ENCODE assay signal across 11 mouse cellular contexts in the genomic region with DNA sequence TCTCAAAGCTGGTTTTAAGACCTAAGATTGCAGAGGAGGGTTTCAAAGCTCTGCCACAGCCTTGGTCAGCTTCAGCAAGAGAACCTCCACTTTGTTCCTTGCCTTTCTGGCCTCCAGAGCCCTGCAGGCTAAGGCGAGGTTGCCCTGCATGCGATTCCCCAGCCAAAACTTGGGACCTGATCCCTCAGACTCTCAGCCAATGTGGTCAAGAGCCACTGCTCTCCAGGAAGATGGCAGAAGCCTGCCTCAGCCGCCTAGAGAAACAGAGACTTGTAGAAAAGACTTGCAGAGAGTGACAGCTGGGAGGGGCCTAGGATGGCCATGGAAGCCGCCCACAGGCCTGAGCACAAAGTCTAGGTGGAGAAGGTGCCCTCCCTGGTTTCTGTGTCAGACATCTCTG. TPM values are rescaled to one million over a fixed set of nuclear protein-coding genes. Genes with fewer than 3 reads are reported as not detected.
DNase-seq lines count a peak whose midpoint lies in the region; ATAC-seq and TF ChIP-seq lines count a peak whose summit lies in the region.
"Had no signal": no experiment of that assay in that cellular context is flagged by ENCODE, and none has a peak within 500 bp of the region (broad histone marks: within the 10 kb centered on the region; RNA-seq: fewer than 3 reads in every experiment).

No protein-coding gene starts in this region.

- WGBS in hindbrain, embryonic 12.5 days = 68% methylated on average over 4 of the region's 4 CpGs
- 71% methylated on average over 4 of the region's 4 CpGs for WGBS in hindbrain, embryonic 16.5 days
- WGBS in embryonic facial prominence, embryonic 10.5 days = 71% methylated on average over 4 of the region's 4 CpGs
- WGBS in kidney, embryonic 16.5 days = 70% methylated on average over 4 of the region's 4 CpGs

- peaks cover 2% of the 10 kb centered on the region; the same call in 1 of the 2 replicates for H3K36me3 ChIP-seq in hindbrain, embryonic 12.5 days
- no peaks in the 10 kb centered on the region for H3K36me3 ChIP-seq in hindbrain, embryonic 16.5 days (ENCODE audit: control insufficient read depth, insufficient read depth, low read length)
- peaks cover 10% of the 10 kb centered on the region for H3K36me3 ChIP-seq in E14TG2a.4 (ENCODE audit: insufficient read depth, low read length)
- 0 out of 2 replicates have a peak, but pooled peaks cover 3% of the 10 kb centered on the region for H3K36me3 ChIP-seq in embryonic facial prominence, embryonic 10.5 days (replicated peaks)
- H3K36me3 ChIP-seq in kidney, embryonic 16.5 days (ENCODE audit: insufficient read depth, low read length) = peaks cover 2% of the 10 kb centered on the region; the same call in 1 of the 2 replicates
- H3K36me3 ChIP-seq: liver, embryonic 12.5 days had no signal

- no peak for ATAC-seq in hindbrain, embryonic 12.5 days (ENCODE audit: low FRiP score)
- ATAC-seq in hindbrain, embryonic 16.5 days = no peak
- ATAC-seq in kidney, embryonic 16.5 days (ENCODE audit: low FRiP score, low TSS enrichment) = no peak
- ATAC-seq: liver, embryonic 12.5 days had no signal

- no peaks in the 10 kb centered on the region for H3K9me3 ChIP-seq in hindbrain, embryonic 12.5 days (replicated peaks)
- H3K9me3 ChIP-seq in hindbrain, embryonic 16.5 days (ENCODE audit: control insufficient read depth, low read length) = no peaks in the 10 kb centered on the region
- H3K9me3 ChIP-seq in E14TG2a.4 (ENCODE audit: low read length) = no peaks in the 10 kb centered on the region
- no peaks in the 10 kb centered on the region for H3K9me3 ChIP-seq in embryonic facial prominence, embryonic 10.5 days
- H3K9me3 ChIP-seq in kidney, embryonic 16.5 days (ENCODE audit: low read length) = no peaks in the 10 kb centered on the region
- H3K9me3 ChIP-seq: liver, embryonic 12.5 days had no signal

- no peak for TF ChIP-seq CTCF in E14TG2a.4 (conservative IDR thresholded peaks at IDR 0.05; ENCODE audit: low read length)

- H3K27me3 ChIP-seq in hindbrain, embryonic 12.5 days = 0 out of 2 replicates have a peak, but pooled peaks cover 3% of the 10 kb centered on the region
- H3K27me3 ChIP-seq in hindbrain, embryonic 16.5 days (replicated peaks; ENCODE audit: control insufficient read depth, insufficient read depth, low read length) = no peaks in the 10 kb centered on the region
- H3K27me3 ChIP-seq in E14TG2a.4 (ENCODE audit: insufficient read depth, low read length) = no peaks in the 10 kb centered on the region
- peaks cover 53% of the 10 kb centered on the region for H3K27me3 ChIP-seq in embryonic facial prominence, embryonic 10.5 days (replicated peaks; ENCODE audit: low read depth, poor library complexity, severe bottlenecking)
- H3K27me3 ChIP-seq in kidney, embryonic 16.5 days (ENCODE audit: insufficient read depth, low read length) = 0 out of 2 replicates have a peak, but pooled peaks cover 9% of the 10 kb centered on the region

- H3K27ac ChIP-seq in hindbrain, embryonic 12.5 days = no peak overlapping the region
- no peak overlapping the region for H3K27ac ChIP-seq in hindbrain, embryonic 16.5 days (ENCODE audit: low read depth, low read length)
- H3K27ac ChIP-seq in embryonic facial prominence, embryonic 10.5 days (replicated peaks) = 0 out of 2 replicates have a peak overlapping the region, but pooled peaks have one; percentile 85
- peak overlapping the region; percentile 27; the same call in 1 of the 2 replicates for H3K27ac ChIP-seq in kidney, embryonic 16.5 days (ENCODE audit: low read length)
- H3K27ac ChIP-seq: liver, embryonic 12.5 days had no signal

- H3K4me3 ChIP-seq in hindbrain, embryonic 12.5 days = 0 out of 2 replicates have a peak overlapping the region, but pooled peaks have one; percentile 42
- no peak overlapping the region for H3K4me3 ChIP-seq in hindbrain, embryonic 16.5 days (ENCODE audit: low read length)
- peak overlapping the region; percentile 80 for H3K4me3 ChIP-seq in E14TG2a.4 (replicated peaks; ENCODE audit: low read length)
- peak overlapping the region; percentile 68 for H3K4me3 ChIP-seq in embryonic facial prominence, embryonic 10.5 days
- H3K4me3 ChIP-seq in kidney, embryonic 16.5 days (ENCODE audit: low read length) = no peak overlapping the region
- H3K4me3 ChIP-seq: liver, embryonic 12.5 days had no signal

- H3K9ac ChIP-seq in hindbrain, embryonic 12.5 days = no peak overlapping the region
- H3K9ac ChIP-seq in hindbrain, embryonic 16.5 days (ENCODE audit: low read depth, low read length) = no peak overlapping the region
- no peak overlapping the region for H3K9ac ChIP-seq in kidney, embryonic 16.5 days (replicated peaks; ENCODE audit: low read length)
- H3K9ac ChIP-seq: liver, embryonic 12.5 days had no signal

- peaks cover 45% of the 10 kb centered on the region for H3K4me1 ChIP-seq in hindbrain, embryonic 12.5 days
- H3K4me1 ChIP-seq in hindbrain, embryonic 16.5 days (ENCODE audit: control insufficient read depth, insufficient read depth, low read depth, low read length) = peaks cover 12% of the 10 kb centered on the region
- H3K4me1 ChIP-seq in E14TG2a.4 (replicated peaks; ENCODE audit: low read depth, low read length) = peaks cover 66% of the 10 kb centered on the region
- peaks cover 62% of the 10 kb centered on the region for H3K4me1 ChIP-seq in embryonic facial prominence, embryonic 10.5 days
- H3K4me1 ChIP-seq in kidney, embryonic 16.5 days (ENCODE audit: insufficient read depth, low read length) = peaks cover 33% of the 10 kb centered on the region

- no peak for DNase-seq in embryonic facial prominence, embryonic 10.5 days (ENCODE audit: low spot score)
- no peak for DNase-seq in spleen, adult 12 weeks (ENCODE audit: low spot score)
- DNase-seq in adrenal gland, postnatal 4 days (ENCODE audit: low spot score in 2 of 2) = no peak
- DNase-seq: heart, adult 11 months; heart, postnatal 14 days; right cerebral cortex, adult 18-20 months had no signal

- H3K4me2 ChIP-seq in hindbrain, embryonic 12.5 days (replicated peaks) = peak overlapping the region; percentile 66
- H3K4me2 ChIP-seq in hindbrain, embryonic 16.5 days (ENCODE audit: low read length) = no peak overlapping the region
- peak overlapping the region; percentile 83; the same call in 1 of the 2 replicates for H3K4me2 ChIP-seq in kidney, embryonic 16.5 days (replicated peaks; ENCODE audit: low read depth, low read length)

RNA-seq across cellular contexts. Expression of a gene that starts 1.4 kb away (rescaled TPM):
- 98.3 TPM in 2 replicates for polyA plus RNA-seq in hindbrain, embryonic 12.5 days (2016; fragmentation: Nextera tagmentation; extraction: Ambion mirVana)
- 142 and 159 TPM in 2 replicates for polyA plus RNA-seq in hindbrain, embryonic 16.5 days (2015; fragmentation: Nextera tagmentation; extraction: Ambion mirVana)
- 15.8 and 17.4 TPM in 2 replicates for polyA plus RNA-seq in embryonic facial prominence, embryonic 10.5 days (2016; fragmentation: Nextera tagmentation; extraction: Ambion mirVana)
- polyA plus RNA-seq in kidney, embryonic 16.5 days (2015; fragmentation: Nextera tagmentation; extraction: Ambion mirVana) = 21.5 and 24.1 TPM in 2 replicates
- 10 to 100 TPM; 37.7 to 49.5 TPM for total RNA-seq in adrenal gland, postnatal 4 days (2021)

Comparison
In these comparisons a context has a peak if more than half of its experiments do, and no peak if none do; other contexts are left out.
1. H3K4me3 ChIP-seq: peak in hindbrain, embryonic 12.5 days (single experiment), E14TG2a.4 (single experiment) and embryonic facial prominence, embryonic 10.5 days (single experiment); none in hindbrain, embryonic 16.5 days (single experiment) and kidney, embryonic 16.5 days (single experiment).
2. H3K27ac ChIP-seq: peak in embryonic facial prominence, embryonic 10.5 days (single experiment) and kidney, embryonic 16.5 days (single experiment); none in hindbrain, embryonic 12.5 days (single experiment) and hindbrain, embryonic 16.5 days (single experiment).